Mouse (Mus musculus) spleen, postnatal 4 days (tissue): ENCODE data around the gene Olfr1204.

Experiments used
- DNase-seq, 2 experiments: peaks; one replicate each; pipeline ENCODE4 v3.0.0; 2022; ENCODE audit warnings: low spot score in 2 of 2

The Olfr1204 gene

GRCm38 (mm10) chr2:88848992-88849391 is at the start of gene Olfr1204:
Olfr1204 (plus strand) TSS chr2:88849292.
- no peak for DNase-seq

GRCm38 (mm10) chr2:88814196-88814595 is 34.9 kb upstream of the Olfr1204 start, which contains the start of gene Olfr1202:
Olfr1202 (plus strand) TSS chr2:88814496.
- no peak for DNase-seq

GRCm38 (mm10) chr2:88829437-88829836 is 19.7 kb upstream of the Olfr1204 start, which contains the start of gene Olfr1205:
Olfr1205 (plus strand) TSS chr2:88829737.
- no peak for DNase-seq

- no peak for DNase-seq
These were observed 10.6 kb upstream of the Olfr1204 start for GRCm38 (mm10) chr2:88838477-88838876.

GRCm38 (mm10) chr2:88862931-88863330 is 13.8 kb downstream of the Olfr1204 start, which contains the start of gene Olfr1206:
Olfr1206 (plus strand) TSS chr2:88863231.
- DNase-seq = no peak

GRCm38 (mm10) chr2:88902211-88902610 is 53.1 kb downstream of the Olfr1204 start, which contains the start of gene Olfr1208:
Olfr1208 (minus strand) TSS chr2:88902311.
- DNase-seq = no peak
